ENCODE assay signal across 8 mouse cellular contexts in the genomic region with DNA sequence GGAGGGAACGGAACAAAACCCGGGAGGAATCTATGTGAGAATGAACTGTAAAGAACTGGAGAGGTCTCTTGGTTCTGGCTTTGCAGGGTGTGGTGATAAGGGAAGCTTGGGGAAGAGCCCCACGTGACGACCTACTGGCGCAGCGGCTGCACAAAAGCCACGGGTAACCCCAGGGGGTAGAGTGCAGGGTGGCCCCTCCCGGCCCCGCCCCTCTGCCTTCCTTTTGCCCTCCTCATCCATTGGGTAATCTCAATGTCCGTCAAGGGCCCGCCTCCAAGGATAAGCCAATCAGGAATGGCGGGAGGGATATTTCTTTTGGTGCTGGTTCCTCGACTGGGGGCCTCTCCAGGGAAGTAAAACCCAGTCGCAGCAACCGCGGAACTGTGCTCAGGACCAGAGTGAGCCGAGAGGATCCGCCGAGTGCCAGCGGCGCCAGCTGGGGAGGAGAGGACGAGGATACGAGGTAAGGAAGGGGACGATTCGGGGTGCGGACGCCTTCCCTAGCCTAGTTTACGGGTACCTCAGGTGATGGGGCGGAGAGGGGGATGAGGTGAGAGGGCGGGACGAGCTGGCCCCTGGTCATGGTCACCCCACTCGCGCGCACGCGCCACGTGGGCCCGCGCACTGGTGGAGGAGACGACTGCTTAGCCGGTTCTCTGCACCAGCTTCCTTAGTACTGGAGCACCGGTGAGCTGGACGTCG. TPM values are rescaled to one million over a fixed set of nuclear protein-coding genes. Genes with fewer than 3 reads are reported as not detected.
DNase-seq lines count a peak whose midpoint lies in the region; ATAC-seq and TF ChIP-seq lines count a peak whose summit lies in the region.

A gene (plus strand): TSS at position 319 of the 702 bp plus-strand sequence.

- no peaks in the 10 kb centered on the region for H3K9me3 ChIP-seq in ES-E14 (ENCODE audit: control insufficient read depth, insufficient read depth, low read depth, low read length)
- no peaks in the 10 kb centered on the region for H3K9me3 ChIP-seq in forebrain, embryonic 15.5 days

- H3K36me3 ChIP-seq in ES-E14 (ENCODE audit: control insufficient read depth, insufficient read depth, low read length, poor library complexity, severe bottlenecking): peaks cover 21% of the 10 kb centered on the region
- H3K36me3 ChIP-seq in forebrain, embryonic 15.5 days: peaks cover 16% of the 10 kb centered on the region; the same call in 1 of the 2 replicates

- ATAC-seq in forebrain, embryonic 15.5 days (replicated peaks): peak; percentile 98
- peak; percentile 89 for ATAC-seq in neutrophil, adult 5-6 weeks (ENCODE audit: extremely low read depth, insufficient number of reproducible peaks, low FRiP score, poor library complexity, severe bottlenecking)

- DNase-seq in ES-E14 (ENCODE audit: low read depth, low spot score): peak; percentile 97
- peak; percentile 92 for DNase-seq in cerebellum, adult 11-12 months
- DNase-seq in heart, postnatal 25 days (ENCODE audit: low spot score): peak; percentile 86
- peak; percentile 89 to 97 for DNase-seq in layer of hippocampus, adult 18-20 months (ENCODE audit: low spot score in 2 of 2)
- DNase-seq in lung, adult 2 months: peak; percentile 92
- peak; percentile 84 to 91 for DNase-seq in thymus, adult 18-20 months

- peaks cover 6 to 8% of the 10 kb centered on the region in 2 experiments; a peak in 3 of 4 replicates for H3K4me1 ChIP-seq in ES-E14 (ENCODE audit: control insufficient read depth in 2 of 2, insufficient read depth in 2 of 2, low read length in 2 of 2, poor library complexity in 1 of 2)
- peaks cover 8% of the 10 kb centered on the region for H3K4me1 ChIP-seq in forebrain, embryonic 15.5 days
- 0 out of 2 replicates have a peak, but pooled peaks cover under 1% of the 10 kb centered on the region for H3K4me1 ChIP-seq in lung, adult 2 months (ENCODE audit: control insufficient read depth, insufficient read depth, low read length)

- H3K9ac ChIP-seq in ES-E14 (ENCODE audit: insufficient read depth, low read depth, low read length, poor library complexity, severe bottlenecking): peak within 1 kb of the TSS; percentile 81
- peak within 1 kb of the TSS; percentile 58 for H3K9ac ChIP-seq in forebrain, embryonic 15.5 days (replicated peaks)

- in situ Hi-C loops in ES-E14 (cut with MboI; ENCODE audit: low sequenced_read_pairs in 2 of 2, unreplicated experiment in 2 of 2): no loop called here

- intact Hi-C loops in heart, postnatal 25 days (cut with DNase I): no loop called here

- peak within 1 kb of the TSS; percentile 87 to 95 for H3K4me3 ChIP-seq in ES-E14 (ENCODE audit: insufficient read depth in 1 of 2, low read depth in 1 of 2, low read length in 2 of 2, poor library complexity in 1 of 2, severe bottlenecking in 1 of 2)
- peak within 1 kb of the TSS; percentile 57 for H3K4me3 ChIP-seq in forebrain, embryonic 15.5 days
- peak within 1 kb of the TSS; percentile 95 for H3K4me3 ChIP-seq in lung, adult 2 months (replicated peaks; ENCODE audit: extremely low read depth, low read depth, low read length)

- no peak for TF ChIP-seq CTCF in lung, adult 2 months (IDR thresholded peaks at IDR 0.05; ENCODE audit: insufficient read depth, low read length)

- H3K4me2 ChIP-seq in forebrain, embryonic 15.5 days (replicated peaks): peak within 1 kb of the TSS; percentile 69

- H3K27ac ChIP-seq in ES-E14 (ENCODE audit: insufficient read depth, low read depth, low read length, poor library complexity, severe bottlenecking): peak within 1 kb of the TSS; percentile 46; the same call in 1 of the 2 replicates
- peak within 1 kb of the TSS; percentile 80 for H3K27ac ChIP-seq in forebrain, embryonic 15.5 days (replicated peaks)

- TF ChIP-seq POLR2A in lung, adult 2 months (IDR thresholded peaks at IDR 0.05; ENCODE audit: borderline replicate concordance, extremely low read depth, low read depth, low read length): peak; percentile 69; the same call in 1 of the 2 replicates

- WGBS in forebrain, embryonic 15.5 days: under 1% methylated on average over 44 of the region's 44 CpGs
- WGBS in lung, adult 2 months: under 1% methylated on average over 44 of the region's 44 CpGs

- no peaks in the 10 kb centered on the region for H3K27me3 ChIP-seq in forebrain, embryonic 15.5 days

TF ChIP-seq in ES-E14, 5 proteins besides CTCF, POLR2A, EP300 and RAD21:
- TF ChIP-seq ZNF384 (IDR thresholded peaks at IDR 0.05; ENCODE audit: low read depth, low read length): no peak
- TF ChIP-seq MAFK (IDR thresholded peaks at IDR 0.05; ENCODE audit: insufficient read depth, low read depth, low read length): no peak
- TF ChIP-seq CHD2 (IDR thresholded peaks at IDR 0.05; ENCODE audit: low read depth, low read length): peak; percentile 93
- no peak for TF ChIP-seq ZC3H11A (IDR thresholded peaks at IDR 0.05; ENCODE audit: borderline replicate concordance, low read depth, low read length)

RNA-seq across cellular contexts. Expression of the gene that starts here (rescaled TPM):
- total RNA-seq in ES-E14 (2012; rRNA removed): 11.2 and 13.5 TPM in 2 replicates
- 17.8 and 18.7 TPM in 2 replicates for polyA plus RNA-seq in forebrain, embryonic 15.5 days (2015; fragmentation: Nextera tagmentation; extraction: Ambion mirVana)
- total RNA-seq in heart, postnatal 25 days (2021): 10 to 100 TPM; 20.1 to 29.0 TPM
- 1 to 10 TPM; 7.1 to 8.4 TPM for total RNA-seq in layer of hippocampus, adult 18-20 months (2021)
- 3.4 and 4.4 TPM in 2 replicates for polyA plus RNA-seq in lung, adult 2 months (2012; rRNA removed)
- 6.0 and 6.5 TPM in 2 replicates for total RNA-seq in neutrophil, adult 5-6 weeks (2017)

Comparison
In these comparisons a context has a peak if more than half of its experiments do, and no peak if none do; other contexts are left out.
1. Peak in every context shown above with its lines: DNase-seq, ATAC-seq, H3K4me3 ChIP-seq and H3K27ac ChIP-seq.